11 mouse cellular contexts compared by ENCODE assay signal in the genomic region with DNA sequence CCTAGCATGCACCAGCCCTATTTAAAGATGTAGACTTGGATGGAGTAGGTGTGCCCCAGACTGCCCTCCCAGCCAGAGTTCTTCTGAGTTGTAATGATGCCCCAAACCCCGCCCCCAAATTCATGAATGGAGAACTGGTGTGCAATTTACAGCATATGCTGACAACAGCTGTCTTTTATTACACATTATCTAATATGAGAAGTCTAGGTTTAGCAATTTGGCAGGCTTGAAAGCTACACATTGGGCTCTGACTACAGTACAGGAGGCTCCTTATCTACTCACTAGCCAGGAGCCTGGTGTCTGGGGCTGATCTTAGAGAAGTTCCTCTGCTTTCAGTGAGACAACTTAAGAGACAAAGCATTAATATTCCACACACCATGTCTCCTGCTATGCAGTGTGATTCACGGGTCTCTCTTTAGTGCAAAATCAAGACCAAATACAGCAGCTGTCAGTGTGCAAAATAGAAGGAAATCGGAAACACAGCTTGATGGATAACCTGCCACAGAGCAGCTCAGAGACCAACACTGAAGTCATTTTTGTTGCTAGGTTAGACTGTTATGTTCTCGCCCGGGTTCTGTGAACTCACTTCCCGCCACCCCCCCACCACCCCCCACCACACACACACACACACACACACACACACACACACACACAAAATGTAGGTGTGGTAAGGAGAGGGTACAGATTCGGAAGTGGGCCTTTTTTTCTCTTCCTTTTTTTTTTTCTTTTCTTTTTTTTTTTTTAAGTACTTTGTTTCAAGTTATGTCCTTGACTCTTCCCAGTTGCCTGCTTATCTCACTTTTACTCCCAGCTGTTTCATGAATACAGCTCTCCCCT. TPM values are rescaled to one million over a fixed set of nuclear protein-coding genes. Genes with fewer than 3 reads are reported as not detected.
DNase-seq lines count a peak whose midpoint lies in the region; ATAC-seq and TF ChIP-seq lines count a peak whose summit lies in the region.
"Had no signal": no experiment of that assay in that cellular context is flagged by ENCODE, and none has a peak within 500 bp of the region (broad histone marks: within the 10 kb centered on the region; RNA-seq: fewer than 3 reads in every experiment).

No protein-coding gene starts in this region.

- no peak overlapping the region for H3K4me3 ChIP-seq in heart, embryonic 14.5 days (ENCODE audit: control insufficient read depth in 1 of 2, insufficient read depth in 1 of 2, low read depth in 1 of 2, low read length in 2 of 2)
- no peak overlapping the region for H3K4me3 ChIP-seq in heart, adult 2 months
- no peak overlapping the region for H3K4me3 ChIP-seq in layer of hippocampus, adult 2 months
- H3K4me3 ChIP-seq: embryonic facial prominence, embryonic 13.5 days had no signal

- TF ChIP-seq POLR2A in heart, adult 2 months (IDR thresholded peaks at IDR 0.05; ENCODE audit: insufficient read depth, low read depth, low read length) = no peak

- no peak for TF ChIP-seq EP300 in heart, adult 2 months (IDR thresholded peaks at IDR 0.05; ENCODE audit: insufficient read depth, low read depth, low read length)

- H3K4me2 ChIP-seq in heart, embryonic 14.5 days (ENCODE audit: low read length) = no peak overlapping the region
- H3K4me2 ChIP-seq: embryonic facial prominence, embryonic 13.5 days had no signal

- no peak for TF ChIP-seq CTCF in heart, adult 2 months (IDR thresholded peaks at IDR 0.05)
- TF ChIP-seq CTCF in layer of hippocampus, adult 2 months (conservative IDR thresholded peaks at IDR 0.05) = no peak

- no peaks in the 10 kb centered on the region for H3K36me3 ChIP-seq in heart, embryonic 14.5 days (ENCODE audit: control insufficient read depth, insufficient read depth, low read length)
- H3K36me3 ChIP-seq in heart, adult 2 months (ENCODE audit: control insufficient read depth, insufficient read depth, low read length) = no peaks in the 10 kb centered on the region
- H3K36me3 ChIP-seq: embryonic facial prominence, embryonic 13.5 days had no signal

- H3K27me3 ChIP-seq in heart, embryonic 14.5 days (ENCODE audit: control insufficient read depth, insufficient read depth, low read length) = no peaks in the 10 kb centered on the region
- H3K27me3 ChIP-seq in heart, adult 2 months (ENCODE audit: control insufficient read depth, insufficient read depth, low read length) = no peaks in the 10 kb centered on the region
- H3K27me3 ChIP-seq: embryonic facial prominence, embryonic 13.5 days; Patski had no signal

- peaks cover 0 to 12% of the 10 kb centered on the region in 2 experiments; a peak in 2 of 4 replicates for H3K4me1 ChIP-seq in heart, embryonic 14.5 days (ENCODE audit: control insufficient read depth in 2 of 2, insufficient read depth in 2 of 2, low read length in 2 of 2)
- H3K4me1 ChIP-seq in heart, adult 2 months (ENCODE audit: control insufficient read depth, insufficient read depth, low read length) = no peaks in the 10 kb centered on the region; the same call in 1 of the 2 replicates

- H3K9me3 ChIP-seq in heart, embryonic 14.5 days (ENCODE audit: control insufficient read depth, low read length) = no peaks in the 10 kb centered on the region
- H3K9me3 ChIP-seq: embryonic facial prominence, embryonic 13.5 days had no signal

- H3K27ac ChIP-seq in heart, embryonic 14.5 days (replicated peaks in 1 of 2; ENCODE audit: control insufficient read depth in 1 of 2, insufficient read depth in 1 of 2, low read depth in 2 of 2, low read length in 2 of 2) = peak overlapping the region; percentile 11 to 16; a peak in 1 of 4 replicates
- H3K27ac ChIP-seq in heart, adult 2 months = no peak overlapping the region
- no peak overlapping the region for H3K27ac ChIP-seq in layer of hippocampus, adult 2 months
- H3K27ac ChIP-seq: embryonic facial prominence, embryonic 13.5 days had no signal

- ATAC-seq in heart, embryonic 14.5 days (ENCODE audit: insufficient number of reproducible peaks, insufficient read depth, low FRiP score, low read depth) = no peak; the same call in 1 of the 2 replicates
- ATAC-seq in CD4-positive, CD25-positive, alpha-beta regulatory T cell, adult 4 months = peak; percentile 13
- peak; percentile 7 for ATAC-seq in granulocyte monocyte progenitor cell, adult 5-6 weeks (replicated peaks; ENCODE audit: poor library complexity, severe bottlenecking)
- peak; percentile 39 for ATAC-seq in megakaryocyte progenitor cell, adult 5-6 weeks (replicated peaks; ENCODE audit: poor library complexity)
- ATAC-seq: Patski had no signal

- no peaks in the 10 kb centered on the region for H3K79me2 ChIP-seq in heart, adult 2 months (replicated peaks; ENCODE audit: control insufficient read depth, insufficient read depth, low read length)

- intact Hi-C loops in heart, adult 2 months (cut with DNase I) = no loop called here

- no peak for DNase-seq in heart, adult 2 months
- DNase-seq in right cerebral cortex, postnatal 36 days (ENCODE audit: low spot score in 2 of 2) = no peak
- no peak for DNase-seq in layer of hippocampus, adult 2 months (ENCODE audit: low spot score in 2 of 2)
- DNase-seq in kidney, adult 8-10 months = no peak
- DNase-seq: right cerebral cortex, adult 18-20 months had no signal

- H3K9ac ChIP-seq in heart, embryonic 14.5 days (ENCODE audit: low read length) = no peak overlapping the region
- no peak overlapping the region for H3K9ac ChIP-seq in heart, adult 2 months (ENCODE audit: low read depth, low read length)
- H3K9ac ChIP-seq: embryonic facial prominence, embryonic 13.5 days had no signal

- WGBS in heart, embryonic 14.5 days = 69% methylated on average over 7 of the region's 7 CpGs
- 36% methylated on average over 6 of the region's 7 CpGs for WGBS in heart, adult 2 months

RNA-seq across cellular contexts. Expression of gene Cytip, which starts 39.8 kb away (rescaled TPM):
- 0.47 and 0.94 TPM in 2 replicates for polyA plus RNA-seq in heart, embryonic 14.5 days (2014; fragmentation: Nextera tagmentation; extraction: Ambion mirVana)
- total RNA-seq in heart, adult 2 months (2021) = 1 to 10 TPM; 1.3 to 2.5 TPM
- polyA plus RNA-seq in heart, adult 2 months (2012; rRNA removed) = 2.9 and 5.7 TPM in 2 replicates
- 100 to 1,000 TPM; 430 to 456 TPM for polyA plus RNA-seq in CD4-positive, CD25-positive, alpha-beta regulatory T cell, adult 4 months (2017; shearing (Covaris generic))
- total RNA-seq in granulocyte monocyte progenitor cell, adult 5-6 weeks (2014; fragmentation: Nextera tagmentation) = 7.4 and 15.5 TPM in 2 replicates
- 27.2 and 47.7 TPM in 2 replicates for total RNA-seq in granulocyte monocyte progenitor cell, adult 5-6 weeks (2017)
- 14.7 and 26.8 TPM in 2 replicates for total RNA-seq in megakaryocyte progenitor cell, adult 5-6 weeks (2015)
- 34.1 and 46.1 TPM in 2 replicates for total RNA-seq in megakaryocyte progenitor cell, adult 5-6 weeks (2017)
- total RNA-seq in layer of hippocampus, adult 2 months (2021) = under 1 TPM in 1 of 2 experiments, not detected in 1; 0.42 TPM

Comparison
In these comparisons a context has a peak if more than half of its experiments do, and no peak if none do; other contexts are left out.
1. H3K27ac ChIP-seq: peak in heart, embryonic 14.5 days (2 of 2); none in heart, adult 2 months (single experiment) and layer of hippocampus, adult 2 months (single experiment).